Mouse (Mus musculus): ENCODE measurements around the gene Dpf2. TPM values are rescaled to one million over a fixed set of nuclear protein-coding genes. Genes with fewer than 3 reads are reported as not detected.

Gene Dpf2
- polyA plus RNA-seq, 1 experiment from 2014 or later, result 47.0 TPM

DNA sequence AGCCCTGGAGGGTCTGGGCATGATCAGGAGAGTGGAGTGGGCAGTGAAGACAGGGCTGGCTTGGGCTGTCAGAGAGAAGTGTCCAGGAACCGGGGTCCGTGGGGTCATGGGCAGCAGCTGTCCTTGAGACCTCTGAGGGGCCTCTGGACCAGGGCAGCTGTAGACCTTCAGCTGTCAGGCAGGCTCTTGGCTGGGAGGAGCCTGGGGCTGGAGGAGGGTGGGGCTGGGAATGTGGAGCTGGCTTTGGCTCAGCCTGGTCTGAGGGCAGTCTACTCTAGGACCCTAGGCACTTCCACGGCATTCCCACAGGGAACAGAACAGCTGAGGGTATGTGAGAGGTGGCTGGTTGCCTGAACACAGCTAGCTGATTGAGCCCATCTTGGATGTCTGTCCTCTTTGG, 22.5 kb upstream of the Dpf2 start:
- 0 out of 2 replicates have a peak overlapping the region, but pooled peaks have one; percentile 2 for H3K4me2 ChIP-seq (replicated peaks; ENCODE audit: low read depth)
- peak overlapping the region; percentile 82 for H3K27ac ChIP-seq (replicated peaks)
- 0 out of 2 replicates have a peak overlapping the region, but pooled peaks have one; percentile 8 for H3K9ac ChIP-seq (ENCODE audit: low read length)
- H3K4me1 ChIP-seq (replicated peaks; ENCODE audit: control insufficient read depth, insufficient read depth), result peaks cover 19% of the 10 kb centered on the region
- DNase-seq (ENCODE audit: low spot score) (peak; percentile 68), ATAC-seq (ENCODE audit: low FRiP score, low TSS enrichment) (peak; percentile 82)
- TF ChIP-seq CTCF (IDR thresholded peaks at IDR 0.05; ENCODE audit: low read depth), result no peak
- TF ChIP-seq EP300 (optimal IDR thresholded peaks at IDR 0.05), result no peak
- no peak overlapping the region for H3K4me3 ChIP-seq (ENCODE audit: low read depth, low read length)
- H3K9me3 ChIP-seq (ENCODE audit: control insufficient read depth, low read length), result no peaks in the 10 kb centered on the region
- no peaks in the 10 kb centered on the region for H3K36me3 ChIP-seq (ENCODE audit: control insufficient read depth, insufficient read depth, low read length)
- H3K27me3 ChIP-seq (ENCODE audit: control insufficient read depth, insufficient read depth, low read length), result no peaks in the 10 kb centered on the region
- WGBS, result 24% methylated on average over 3 of the region's 3 CpGs

DNA sequence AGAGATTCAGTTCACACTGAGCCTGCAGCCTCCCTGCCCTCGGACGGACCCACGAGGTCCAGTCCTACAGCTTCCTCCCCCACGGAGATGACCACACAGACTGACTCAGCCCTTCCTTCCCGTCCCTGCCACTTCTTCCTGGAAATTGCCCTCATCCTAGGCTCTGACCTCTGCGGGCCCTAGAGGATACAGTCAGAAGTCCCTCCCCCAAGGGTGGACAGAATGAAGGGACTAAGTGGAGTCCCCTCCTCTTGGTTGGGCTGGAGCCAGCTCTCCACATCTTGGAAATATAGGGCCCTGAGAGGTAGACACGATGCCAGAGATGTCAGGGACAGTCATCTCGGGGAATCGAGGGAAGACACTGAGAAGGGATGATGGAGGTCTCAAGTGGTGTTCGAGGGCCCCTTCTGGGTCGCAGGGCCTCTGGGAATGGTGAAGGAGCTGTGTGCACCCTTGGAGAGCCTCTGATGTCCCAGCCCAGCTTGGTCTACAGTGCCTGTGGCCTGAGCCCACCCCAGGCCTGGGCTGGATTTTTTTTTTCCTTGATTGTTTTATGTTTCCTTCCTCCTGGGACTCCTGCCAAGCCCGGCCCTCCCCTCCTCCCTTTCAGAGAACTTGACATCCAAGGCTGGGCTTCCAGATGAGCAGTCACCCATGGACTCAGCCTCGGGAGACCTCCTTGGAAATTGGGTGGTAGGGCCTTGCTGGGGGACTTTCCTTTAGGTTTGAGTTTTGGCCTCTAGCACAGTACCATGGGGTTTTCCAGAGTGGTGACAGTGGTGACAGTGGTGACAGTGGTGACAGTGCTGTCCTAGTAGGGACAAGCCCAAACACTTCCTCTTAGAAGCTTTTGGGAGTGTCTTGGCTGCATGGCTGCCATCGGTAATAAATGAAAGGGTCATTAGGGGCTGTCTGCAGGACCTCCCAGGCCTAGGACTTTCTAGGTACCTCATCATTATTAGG, 17.1 kb upstream of the Dpf2 start:
- H3K27ac ChIP-seq (replicated peaks), result peak overlapping the region; percentile 56
- peaks cover 5% of the 10 kb centered on the region for H3K4me1 ChIP-seq (replicated peaks; ENCODE audit: control insufficient read depth, insufficient read depth)
- H3K4me2 ChIP-seq (replicated peaks; ENCODE audit: low read depth), result no peak overlapping the region
- TF ChIP-seq EP300 (optimal IDR thresholded peaks at IDR 0.05), result no peak
- no peak for TF ChIP-seq CTCF (IDR thresholded peaks at IDR 0.05; ENCODE audit: low read depth)
- no peak overlapping the region for H3K4me3 ChIP-seq (ENCODE audit: low read depth, low read length)
- no peaks in the 10 kb centered on the region for H3K9me3 ChIP-seq (ENCODE audit: control insufficient read depth, low read length)
- H3K9ac ChIP-seq (ENCODE audit: low read length), result no peak overlapping the region
- DNase-seq (ENCODE audit: low spot score) (peak; percentile 67), ATAC-seq (ENCODE audit: low FRiP score, low TSS enrichment) (peak; percentile 25; the same call in 1 of the 2 replicates)
- H3K27me3 ChIP-seq (ENCODE audit: control insufficient read depth, insufficient read depth, low read length), result no peaks in the 10 kb centered on the region
- H3K36me3 ChIP-seq (ENCODE audit: control insufficient read depth, insufficient read depth, low read length), result no peaks in the 10 kb centered on the region
- 48% methylated on average over 14 of the region's 14 CpGs for WGBS

GRCm38 (mm10) chr19:5928546-5928945, 15.7 kb upstream of the Dpf2 start:
- Histone ChIP-seq H3K4me1 (replicated peaks; ENCODE audit: control insufficient read depth, insufficient read depth) (peaks cover 5% of the 10 kb centered on the region), H3K4me3 (ENCODE audit: low read depth, low read length) (no peak overlapping the region), H3K27me3 (ENCODE audit: control insufficient read depth, insufficient read depth, low read length) (no peaks in the 10 kb centered on the region), H3K9me3 (ENCODE audit: control insufficient read depth, low read length) (no peaks in the 10 kb centered on the region), H3K4me2 (replicated peaks; ENCODE audit: low read depth) (no peak overlapping the region), H3K9ac (ENCODE audit: low read length) (no peak overlapping the region), H3K36me3 (ENCODE audit: control insufficient read depth, insufficient read depth, low read length) (no peaks in the 10 kb centered on the region), H3K27ac (replicated peaks) (no peak overlapping the region)
- DNase-seq (ENCODE audit: low spot score) (no peak), ATAC-seq (ENCODE audit: low FRiP score, low TSS enrichment) (no peak)
- TF ChIP-seq CTCF (IDR thresholded peaks at IDR 0.05; ENCODE audit: low read depth), result no peak
- no peak for TF ChIP-seq EP300 (optimal IDR thresholded peaks at IDR 0.05)
- WGBS, result 53% methylated on average over 3 of the region's 3 CpGs

- Histone ChIP-seq H3K9ac (ENCODE audit: low read length) (no peak overlapping the region), H3K4me3 (ENCODE audit: low read depth, low read length) (no peak overlapping the region), H3K4me1 (replicated peaks; ENCODE audit: control insufficient read depth, insufficient read depth) (peaks cover 5% of the 10 kb centered on the region), H3K36me3 (ENCODE audit: control insufficient read depth, insufficient read depth, low read length) (no peaks in the 10 kb centered on the region), H3K4me2 (replicated peaks; ENCODE audit: low read depth) (no peak overlapping the region), H3K27me3 (ENCODE audit: control insufficient read depth, insufficient read depth, low read length) (no peaks in the 10 kb centered on the region), H3K9me3 (ENCODE audit: control insufficient read depth, low read length) (no peaks in the 10 kb centered on the region), H3K27ac (replicated peaks) (no peak overlapping the region)
- ATAC-seq (ENCODE audit: low FRiP score, low TSS enrichment) (no peak), DNase-seq (ENCODE audit: low spot score) (no peak)
- TF ChIP-seq EP300 (optimal IDR thresholded peaks at IDR 0.05) (no peak), CTCF (IDR thresholded peaks at IDR 0.05; ENCODE audit: low read depth) (no peak)
- WGBS, result 65% methylated on average over 6 of the region's 6 CpGs
These were observed 15.3 kb upstream of the Dpf2 start for GRCm38 (mm10) chr19:5928104-5928503.

DNA sequence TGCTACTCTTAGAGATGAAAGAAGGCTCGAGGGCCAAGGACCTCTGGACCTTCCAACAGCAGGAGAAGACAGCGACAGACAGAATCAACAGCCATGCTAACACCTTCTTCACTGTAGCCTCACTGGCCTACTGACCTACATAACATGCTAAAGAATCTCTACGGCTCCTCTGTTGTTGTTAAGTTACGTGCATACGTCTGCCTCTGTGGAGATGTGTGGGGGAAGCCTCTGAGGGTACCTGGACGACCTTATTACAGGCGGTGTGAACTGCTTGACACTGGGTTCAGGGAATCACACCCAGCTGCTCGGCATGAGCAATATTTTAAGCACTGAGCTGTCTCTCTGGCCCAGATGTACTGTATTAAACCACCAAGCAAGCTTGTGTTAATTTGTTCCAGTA, 14.7 kb upstream of the Dpf2 start:
- Histone ChIP-seq H3K27ac (replicated peaks) (no peak overlapping the region), H3K9me3 (ENCODE audit: control insufficient read depth, low read length) (no peaks in the 10 kb centered on the region)
- TF ChIP-seq EP300 (optimal IDR thresholded peaks at IDR 0.05), result no peak

GRCm38 (mm10) chr19:5927026-5927425, 14.2 kb upstream of the Dpf2 start:
- WGBS, result 82% methylated on average over 11 of the region's 11 CpGs
- ATAC-seq (ENCODE audit: low FRiP score, low TSS enrichment), result no peak
- no peaks in the 10 kb centered on the region for H3K36me3 ChIP-seq (ENCODE audit: control insufficient read depth, insufficient read depth, low read length)
- DNase-seq (ENCODE audit: low spot score), result no peak
- no peak overlapping the region for H3K27ac ChIP-seq (replicated peaks)
- H3K27me3 ChIP-seq (ENCODE audit: control insufficient read depth, insufficient read depth, low read length), result no peaks in the 10 kb centered on the region
- H3K9me3 ChIP-seq (ENCODE audit: control insufficient read depth, low read length), result no peaks in the 10 kb centered on the region
- no peak overlapping the region for H3K4me3 ChIP-seq (ENCODE audit: low read depth, low read length)
- no peak overlapping the region for H3K4me2 ChIP-seq (replicated peaks; ENCODE audit: low read depth)
- H3K9ac ChIP-seq (ENCODE audit: low read length), result no peak overlapping the region
- TF ChIP-seq CTCF (IDR thresholded peaks at IDR 0.05; ENCODE audit: low read depth), result no peak
- no peak for TF ChIP-seq EP300 (optimal IDR thresholded peaks at IDR 0.05)
- H3K4me1 ChIP-seq (replicated peaks; ENCODE audit: control insufficient read depth, insufficient read depth), result peaks cover 5% of the 10 kb centered on the region

More for the DNA sequence above, 14.7 kb upstream of the Dpf2 start:
- Histone ChIP-seq H3K27me3 (ENCODE audit: control insufficient read depth, insufficient read depth, low read length) (no peaks in the 10 kb centered on the region), H3K9ac (ENCODE audit: low read length) (no peak overlapping the region), H3K4me1 (replicated peaks; ENCODE audit: control insufficient read depth, insufficient read depth) (peaks cover 5% of the 10 kb centered on the region), H3K4me2 (replicated peaks; ENCODE audit: low read depth) (no peak overlapping the region), H3K4me3 (ENCODE audit: low read depth, low read length) (no peak overlapping the region), H3K36me3 (ENCODE audit: control insufficient read depth, insufficient read depth, low read length) (no peaks in the 10 kb centered on the region)
- 77% methylated on average over 8 of the region's 8 CpGs for WGBS
- ATAC-seq (ENCODE audit: low FRiP score, low TSS enrichment) (no peak), DNase-seq (ENCODE audit: low spot score) (no peak)

All from stomach, postnatal 0 days (tissue).